Mouse (Mus musculus) midbrain, embryonic 14.5 days (tissue): ENCODE results near the gene Klk1b27. TPM values are rescaled to one million over a fixed set of nuclear protein-coding genes. Genes with fewer than 3 reads are reported as not detected.
"Not testable (repeated sequence)": the region's sequence is repeated elsewhere in the genome, so short reads cannot be mapped to it uniquely, and the experiment has no call there.

ENCODE experiments used
- ATAC-seq: fragments of 200-750 bp; cut with Nextera tagmentation; 2 replicates; pipeline ENCODE4 v1.8.0; 2017; ENCODE audit warnings: moderate number of reproducible peaks, moderate library complexity; ENCODE audit not compliant: low FRiP score, low TSS enrichment
- DNase-seq: peaks from one replicate; pipeline ENCODE4 v3.0.0-alpha.2; 2015
- H3K27ac ChIP-seq: fragments of 300-500 bp; sonication (generic); replicated peaks from 2 replicates; pipeline ENCODE4 v1.5.1; 2014; ENCODE audit warnings: mild to moderate bottlenecking, low read depth, low read length, moderate library complexity
- H3K27me3 ChIP-seq: fragments of 300-500 bp; sonication (generic); 2 replicates; pipeline ENCODE4 v1.6.1; 2014; ENCODE audit warnings: low read length, control low read depth, mixed read lengths; ENCODE audit not compliant: control insufficient read depth, insufficient read depth
- H3K36me3 ChIP-seq: fragments of 300-500 bp; sonication (generic); 2 replicates; pipeline ENCODE4 v1.6.1; 2014; ENCODE audit warnings: low read length, control low read depth; ENCODE audit not compliant: control insufficient read depth, insufficient read depth
- H3K4me1 ChIP-seq: fragments of 300-500 bp; sonication (generic); 2 replicates; pipeline ENCODE4 v1.6.1; 2014; ENCODE audit warnings: mild to moderate bottlenecking, antibody characterized with exemption, low read length, control low read depth; ENCODE audit not compliant: control insufficient read depth, insufficient read depth
- H3K4me2 ChIP-seq: fragments of 300-500 bp; sonication (generic); 2 replicates; pipeline ENCODE4 v1.6.1; 2014; ENCODE audit warnings: mild to moderate bottlenecking, low read length, moderate library complexity
- H3K4me3 ChIP-seq: fragments of 300-500 bp; sonication (generic); replicated peaks from 2 replicates; pipeline ENCODE4 v1.5.1; 2014; ENCODE audit warnings: low read depth, low read length
- H3K9ac ChIP-seq: fragments of 300-500 bp; sonication (generic); replicated peaks from 2 replicates; pipeline ENCODE4 v1.6.1; 2014; ENCODE audit warnings: mild to moderate bottlenecking, low read length, moderate library complexity
- H3K9me3 ChIP-seq: fragments of 300-500 bp; sonication (generic); 2 replicates; pipeline ENCODE4 v1.6.1; 2016; ENCODE audit warnings: low read length, control low read depth, mixed read lengths; ENCODE audit not compliant: control insufficient read depth
- WGBS: fragments of 180-500 bp; shearing (Covaris S2); extraction: QIAGEN DNeasy Blood & Tissue Kit; methylation state at CpG from one replicate; pipeline ENCODE4 v1.1.7; 2014; 5-methylcytosine and 5-hydroxymethylcytosine counted together
- polyA plus RNA-seq: library from polyadenylated mRNA; unstranded; fragments of >200 nt; fragmentation: Nextera tagmentation; extraction: Ambion mirVana; gene quantifications from 2 replicates; pipeline ENCODE4 v1.2.1, GENCODE M21; 2014

The Klk1b27 gene
- not detected in 2 replicates for polyA plus RNA-seq

- not testable (repeated sequence) for H3K4me1 ChIP-seq, H3K36me3 ChIP-seq, H3K27ac ChIP-seq, ATAC-seq, H3K27me3 ChIP-seq, H3K4me2 ChIP-seq, H3K9me3 ChIP-seq, H3K9ac ChIP-seq, H3K4me3 ChIP-seq, DNase-seq
- 73% methylated on average over 3 of the region's 3 CpGs for WGBS
Observed at GRCm38 (mm10) chr7:44051990-44052389, at the start of gene Klk1b27. TSS of gene Klk1b27 (plus strand) at chr7:44052290.

- no peaks in the 10 kb centered on the region for H3K27me3 ChIP-seq
- no peaks in the 10 kb centered on the region for H3K9me3 ChIP-seq
- ATAC-seq (no peak), DNase-seq (no peak)
- no peaks in the 10 kb centered on the region for H3K36me3 ChIP-seq
- H3K4me1 ChIP-seq: no peaks in the 10 kb centered on the region
- H3K27ac ChIP-seq: no peak overlapping the region
- H3K9ac ChIP-seq: no peak overlapping the region
- H3K4me3 ChIP-seq: no peak overlapping the region
- H3K4me2 ChIP-seq: no peak overlapping the region
Observed at GRCm38 (mm10) chr7:44004847-44005246, 47.2 kb upstream of the Klk1b27 start.

- ATAC-seq, H3K4me3 ChIP-seq, H3K9ac ChIP-seq, H3K27ac ChIP-seq, H3K27me3 ChIP-seq, H3K4me2 ChIP-seq, H3K36me3 ChIP-seq, H3K4me1 ChIP-seq, DNase-seq, H3K9me3 ChIP-seq: not testable (repeated sequence)
Observed at GRCm38 (mm10) chr7:44011868-44012267, 40.2 kb upstream of the Klk1b27 start, which contains the start of gene Klk1b26. TSS of gene Klk1b26 (plus strand) at chr7:44012168.

- not testable (repeated sequence) for H3K27me3 ChIP-seq, DNase-seq, H3K27ac ChIP-seq, H3K9ac ChIP-seq, H3K4me1 ChIP-seq, H3K36me3 ChIP-seq, ATAC-seq, H3K4me2 ChIP-seq, H3K9me3 ChIP-seq, H3K4me3 ChIP-seq
- WGBS: 84% methylated on average over 6 of the region's 6 CpGs
Observed at GRCm38 (mm10) chr7:44014666-44015065, 37.4 kb upstream of the Klk1b27 start.

- H3K27ac ChIP-seq: no peak overlapping the region
- no peak overlapping the region for H3K9ac ChIP-seq
- no peaks in the 10 kb centered on the region for H3K9me3 ChIP-seq
- ATAC-seq (no peak), DNase-seq (no peak)
- H3K4me3 ChIP-seq: no peak overlapping the region
- 90% methylated on average over 5 of the region's 5 CpGs for WGBS
- H3K27me3 ChIP-seq: no peaks in the 10 kb centered on the region
- no peaks in the 10 kb centered on the region for H3K4me1 ChIP-seq
- no peak overlapping the region for H3K4me2 ChIP-seq
- no peaks in the 10 kb centered on the region for H3K36me3 ChIP-seq
Observed at GRCm38 (mm10) chr7:44015071-44015470, 37.0 kb upstream of the Klk1b27 start.

GRCm38 (mm10) chr7:44072117-44072516 lies 20.0 kb downstream of the Klk1b27 start:
- H3K9ac ChIP-seq: no peak overlapping the region
- H3K4me1 ChIP-seq: no peaks in the 10 kb centered on the region
- no peak overlapping the region for H3K27ac ChIP-seq
- no peaks in the 10 kb centered on the region for H3K27me3 ChIP-seq
- no peak for DNase-seq
- H3K9me3 ChIP-seq: no peaks in the 10 kb centered on the region
- no peak for ATAC-seq
- no peak overlapping the region for H3K4me2 ChIP-seq
- H3K4me3 ChIP-seq: no peak overlapping the region
- no peaks in the 10 kb centered on the region for H3K36me3 ChIP-seq
- WGBS: 82% methylated on average over 2 of the region's 2 CpGs

GRCm38 (mm10) chr7:44077703-44078102 lies 25.6 kb downstream of the Klk1b27 start:
- no peak for DNase-seq
- H3K27ac ChIP-seq: no peak overlapping the region
- no peaks in the 10 kb centered on the region for H3K36me3 ChIP-seq
- 55% methylated on average over 1 of the region's 1 CpGs for WGBS
- no peak for ATAC-seq
- no peaks in the 10 kb centered on the region for H3K27me3 ChIP-seq
- H3K4me3 ChIP-seq: no peak overlapping the region
- H3K4me2 ChIP-seq: no peak overlapping the region
- H3K9me3 ChIP-seq: no peaks in the 10 kb centered on the region
- no peak overlapping the region for H3K9ac ChIP-seq
- no peaks in the 10 kb centered on the region for H3K4me1 ChIP-seq

- Histone ChIP-seq H3K9ac (no peak overlapping the region), H3K4me2 (no peak overlapping the region)
- WGBS: 90% methylated on average over 1 of the region's 1 CpGs
Observed at GRCm38 (mm10) chr7:44096111-44096510, 44.0 kb downstream of the Klk1b27 start.

GRCm38 (mm10) chr7:44102028-44102427 lies 49.9 kb downstream of the Klk1b27 start, which contains the start of gene Klk1b21:
TSS of gene Klk1b21 (plus strand) at chr7:44102328.
- ATAC-seq, H3K27ac ChIP-seq: not testable (repeated sequence)
- 83% methylated on average over 3 of the region's 3 CpGs for WGBS

More at GRCm38 (mm10) chr7:44096111-44096510, 44.0 kb downstream of the Klk1b27 start:
- Histone ChIP-seq H3K9me3 (no peaks in the 10 kb centered on the region), H3K4me1 (no peaks in the 10 kb centered on the region), H3K27me3 (no peaks in the 10 kb centered on the region), H3K27ac (no peak overlapping the region), H3K36me3 (no peaks in the 10 kb centered on the region), H3K4me3 (no peak overlapping the region)
- ATAC-seq (no peak), DNase-seq (no peak)

More at GRCm38 (mm10) chr7:44102028-44102427, 49.9 kb downstream of the Klk1b27 start, which contains the start of gene Klk1b21:
- H3K4me2 ChIP-seq, H3K36me3 ChIP-seq, H3K9me3 ChIP-seq, H3K27me3 ChIP-seq, DNase-seq, H3K4me3 ChIP-seq, H3K4me1 ChIP-seq, H3K9ac ChIP-seq: not testable (repeated sequence)
